Mouse (Mus musculus): ENCODE data around the gene Stk11. TPM values are rescaled to one million over a fixed set of nuclear protein-coding genes. Genes with fewer than 3 reads are reported as not detected.
A peak's percentile ranks its signal among the peaks of the same experiment; 100 is the strongest.

The Stk11 gene
- polyA plus RNA-seq, 1 experiment from 2014 or later: 16.9 TPM

DNA sequence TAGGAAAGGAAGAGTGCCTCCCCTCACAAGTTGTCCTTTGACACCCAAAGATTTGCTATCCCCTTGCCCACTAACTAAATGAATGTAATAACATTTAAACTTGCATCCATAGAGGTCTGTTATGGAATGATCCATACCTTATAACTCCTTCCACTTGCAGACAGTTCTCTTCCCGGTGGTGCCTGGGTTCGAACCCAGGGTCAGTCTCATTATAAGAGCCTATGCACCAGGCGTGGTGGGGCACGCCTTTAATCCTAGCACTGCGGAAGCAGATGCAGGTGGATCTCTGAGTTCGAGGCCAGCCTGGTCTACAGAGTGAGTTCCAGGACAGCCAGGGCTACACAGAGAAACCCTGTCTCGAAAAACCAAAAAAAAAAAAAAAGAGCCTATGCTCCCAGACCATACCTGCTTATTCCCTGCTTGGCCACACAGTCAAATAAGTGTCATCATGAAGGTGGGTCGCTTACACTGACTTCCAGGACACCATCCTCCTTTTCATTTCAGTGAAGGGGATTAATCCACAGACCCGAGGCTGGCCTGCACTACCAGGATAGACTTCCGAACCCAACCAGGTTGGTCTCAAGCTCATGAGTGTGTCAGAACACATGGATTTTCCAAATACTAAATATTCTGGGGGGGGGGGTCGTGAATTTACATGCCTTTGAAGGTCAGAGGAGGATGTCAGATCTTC lies 24.5 kb downstream of the Stk11 start:
- Histone ChIP-seq H3K36me3 (peaks cover 24% of the 10 kb centered on the region), H3K27ac (replicated peaks) (peak overlapping the region; percentile 97), H3K9me3 (replicated peaks) (no peaks in the 10 kb centered on the region), H3K4me1 (peaks cover 72% of the 10 kb centered on the region), H3K4me2 (peak overlapping the region; percentile 89), H3K4me3 (replicated peaks) (peak overlapping the region; percentile 79; the same call in 1 of the 2 replicates), H3K27me3 (replicated peaks) (no peaks in the 10 kb centered on the region), H3K9ac (replicated peaks) (no peak overlapping the region)
- WGBS: 82% methylated on average over 11 of the region's 11 CpGs
- ATAC-seq (ENCODE audit: low FRiP score): no peak

DNA sequence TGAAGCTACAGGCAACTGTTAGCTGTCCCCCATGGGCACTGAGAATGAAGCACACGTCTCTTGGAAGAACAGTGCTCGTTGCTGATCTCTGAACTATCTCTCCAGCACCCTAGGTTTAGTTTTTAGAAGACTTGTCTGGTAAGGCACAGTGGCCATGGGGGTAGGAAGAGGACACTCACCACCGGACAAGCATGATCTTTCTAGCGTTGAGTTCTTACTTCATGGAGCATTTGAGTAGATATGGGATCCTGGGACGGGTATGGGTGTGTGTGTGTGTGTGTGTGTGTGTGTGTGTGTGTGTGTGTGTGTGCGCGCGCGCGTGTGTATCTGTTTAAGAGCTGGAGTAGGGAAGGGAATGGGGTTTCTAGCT lies 25.0 kb downstream of the Stk11 start, which contains the start of gene Cbarp:
Gene Cbarp (minus strand): TSS at position 170 of the 370 bp plus-strand sequence.
- Histone ChIP-seq H3K27me3 (replicated peaks) (no peaks in the 10 kb centered on the region), H3K9me3 (replicated peaks) (no peaks in the 10 kb centered on the region), H3K27ac (replicated peaks) (peak within 1 kb of the TSS; percentile 97), H3K4me3 (replicated peaks) (peak within 1 kb of the TSS; percentile 79), H3K4me1 (peaks cover 77% of the 10 kb centered on the region), H3K9ac (replicated peaks) (peak within 1 kb of the TSS; percentile 41), H3K4me2 (peak within 1 kb of the TSS; percentile 89), H3K36me3 (peaks cover 23% of the 10 kb centered on the region)
- no peak for ATAC-seq (ENCODE audit: low FRiP score)
- 75% methylated on average over 10 of the region's 10 CpGs for WGBS

DNA sequence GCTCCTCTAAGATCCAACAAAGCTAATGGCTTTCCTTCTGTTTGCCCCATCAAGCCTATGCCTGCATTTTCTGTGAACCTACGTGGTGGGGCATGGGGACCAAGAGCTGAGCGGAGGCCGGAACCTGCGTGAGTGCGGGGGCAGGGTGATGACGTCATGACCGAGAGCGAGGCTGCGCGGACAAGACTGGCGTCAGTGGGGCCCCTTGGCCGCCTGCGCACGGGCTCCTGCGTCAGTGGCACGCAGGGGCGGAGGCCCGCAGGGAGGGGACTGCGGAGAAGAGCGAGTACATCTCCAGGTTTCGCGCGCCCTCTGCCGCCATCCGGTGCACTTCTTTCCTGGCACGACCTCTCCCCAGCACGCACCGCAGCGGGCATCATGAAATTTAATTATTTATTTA lies 25.6 kb downstream of the Stk11 start:
- Histone ChIP-seq H3K4me1 (peaks cover 80% of the 10 kb centered on the region), H3K36me3 (peaks cover 23% of the 10 kb centered on the region), H3K9me3 (replicated peaks) (no peaks in the 10 kb centered on the region), H3K27ac (replicated peaks) (peak overlapping the region; percentile 91), H3K27me3 (replicated peaks) (no peaks in the 10 kb centered on the region), H3K4me2 (peak overlapping the region; percentile 79), H3K9ac (replicated peaks) (peak overlapping the region; percentile 41), H3K4me3 (replicated peaks) (peak overlapping the region; percentile 74)
- under 1% methylated on average over 29 of the region's 29 CpGs for WGBS
- peak; percentile 71 for ATAC-seq (ENCODE audit: low FRiP score)

DNA sequence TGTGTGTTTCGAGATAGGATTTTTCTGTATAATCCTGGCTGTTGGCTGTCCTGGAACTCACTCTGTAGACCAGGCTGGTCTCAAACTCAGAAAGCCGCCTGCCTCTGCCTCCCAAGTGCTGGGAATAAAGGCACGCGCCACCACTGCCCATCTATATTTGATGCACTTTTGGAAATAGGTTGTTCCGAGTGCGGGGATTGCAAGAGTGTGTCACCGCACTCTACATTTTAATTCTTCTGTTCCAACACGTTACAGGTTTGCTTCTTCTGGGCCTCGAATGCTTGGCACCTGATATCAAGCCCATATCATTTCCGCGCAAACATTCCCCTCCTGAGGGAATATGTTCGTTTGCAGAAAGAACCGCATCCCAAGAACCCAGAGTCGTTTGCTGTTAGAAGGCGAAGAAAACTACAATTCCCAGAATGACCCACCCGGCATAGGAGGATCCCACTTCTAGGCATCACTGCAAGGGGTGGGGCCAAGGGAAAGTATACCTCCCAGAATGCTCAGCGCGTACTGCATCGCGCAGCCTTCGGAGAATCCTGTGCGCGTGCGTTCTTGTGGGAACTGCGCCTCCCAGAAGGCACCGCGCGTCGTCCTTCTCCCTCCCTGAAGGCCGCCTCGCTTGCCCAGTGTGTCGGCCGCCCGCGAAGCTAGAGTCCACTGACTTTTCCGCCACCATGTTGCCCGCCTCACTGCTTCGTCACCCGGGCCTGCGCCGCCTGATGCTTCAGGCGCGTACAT lies 26.4 kb downstream of the Stk11 start:
- H3K27ac ChIP-seq (replicated peaks): peak overlapping the region; percentile 91
- ATAC-seq (ENCODE audit: low FRiP score): peak; percentile 86
- H3K9me3 ChIP-seq (replicated peaks): no peaks in the 10 kb centered on the region
- peaks cover 79% of the 10 kb centered on the region for H3K4me1 ChIP-seq
- peak overlapping the region; percentile 74 for H3K4me3 ChIP-seq (replicated peaks)
- WGBS: under 1% methylated on average over 43 of the region's 43 CpGs
- no peaks in the 10 kb centered on the region for H3K27me3 ChIP-seq (replicated peaks)
- H3K9ac ChIP-seq (replicated peaks): peak overlapping the region; percentile 96
- peaks cover 25% of the 10 kb centered on the region for H3K36me3 ChIP-seq
- H3K4me2 ChIP-seq: peak overlapping the region; percentile 79

DNA sequence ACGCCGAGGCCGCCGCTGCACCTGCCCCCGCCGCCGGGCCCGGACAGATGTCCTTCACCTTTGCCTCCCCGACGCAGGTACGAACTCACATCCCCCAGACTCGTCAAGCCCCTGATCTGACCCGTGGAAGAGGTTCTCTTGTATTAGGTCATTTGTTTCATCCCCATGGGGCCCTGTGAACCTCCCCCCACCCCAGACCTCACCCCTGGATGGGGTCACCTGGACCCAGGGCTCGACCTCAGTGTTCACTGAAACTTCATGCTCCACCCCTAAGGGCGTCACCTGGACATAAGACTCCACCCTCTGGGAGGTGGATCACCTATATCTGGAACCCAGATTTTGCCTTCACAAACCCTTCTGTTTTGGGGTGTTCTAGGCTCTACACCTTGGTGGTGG lies 26.9 kb downstream of the Stk11 start:
- 0% methylated on average over 15 of the region's 15 CpGs for WGBS
- no peaks in the 10 kb centered on the region for H3K27me3 ChIP-seq (replicated peaks)
- peaks cover 25% of the 10 kb centered on the region for H3K36me3 ChIP-seq
- H3K27ac ChIP-seq (replicated peaks): peak overlapping the region; percentile 91
- peaks cover 79% of the 10 kb centered on the region for H3K4me1 ChIP-seq
- ATAC-seq (ENCODE audit: low FRiP score): no peak; the same call in 1 of the 2 replicates
- peak overlapping the region; percentile 79 for H3K4me2 ChIP-seq
- H3K4me3 ChIP-seq (replicated peaks): peak overlapping the region; percentile 74
- H3K9ac ChIP-seq (replicated peaks): peak overlapping the region; percentile 96
- H3K9me3 ChIP-seq (replicated peaks): no peaks in the 10 kb centered on the region

DNA sequence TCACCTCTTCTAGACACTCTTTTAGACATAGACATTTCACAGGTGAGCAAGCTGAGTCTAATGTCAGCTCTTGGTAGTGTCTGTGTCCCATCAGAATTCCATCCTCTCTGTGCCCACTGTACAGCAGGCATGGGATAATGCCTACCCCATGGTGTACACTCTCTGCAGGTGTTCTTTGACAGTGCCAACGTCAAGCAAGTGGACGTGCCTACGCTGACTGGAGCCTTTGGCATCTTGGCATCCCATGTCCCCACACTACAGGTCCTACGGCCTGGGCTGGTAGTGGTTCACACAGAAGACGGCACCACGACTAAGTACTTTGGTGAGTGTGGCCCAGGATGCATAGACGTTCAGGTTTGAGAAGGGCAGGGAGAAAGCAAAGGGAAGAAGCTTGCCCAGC lies 28.1 kb downstream of the Stk11 start:
- Histone ChIP-seq H3K27ac (replicated peaks) (no peak overlapping the region), H3K4me3 (replicated peaks) (no peak overlapping the region), H3K4me1 (peaks cover 77% of the 10 kb centered on the region), H3K4me2 (no peak overlapping the region; the same call in 1 of the 2 replicates), H3K9me3 (replicated peaks) (no peaks in the 10 kb centered on the region), H3K36me3 (peaks cover 25% of the 10 kb centered on the region), H3K27me3 (replicated peaks) (no peaks in the 10 kb centered on the region), H3K9ac (replicated peaks) (no peak overlapping the region)
- no peak for ATAC-seq (ENCODE audit: low FRiP score)
- 95% methylated on average over 7 of the region's 7 CpGs for WGBS

DNA sequence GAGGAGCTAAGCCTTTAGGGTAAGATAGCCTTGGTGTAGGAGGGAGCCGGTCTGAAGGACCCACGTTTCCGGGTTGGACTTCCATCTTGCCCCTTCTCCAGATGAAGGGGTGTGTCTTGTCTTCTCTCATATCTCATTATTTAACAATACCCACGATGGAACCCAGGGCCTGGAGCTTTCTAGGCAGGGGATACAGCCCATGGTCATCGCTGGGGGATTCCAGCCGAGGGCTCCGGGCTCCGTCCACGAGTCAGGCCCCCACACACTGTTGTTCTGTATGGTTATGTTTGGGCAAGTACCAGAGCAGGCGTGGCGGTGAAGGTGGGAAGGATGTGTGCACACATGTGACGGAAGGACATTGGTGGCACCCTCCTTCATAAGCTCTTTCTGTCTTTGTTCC lies 28.6 kb downstream of the Stk11 start:
- H3K36me3 ChIP-seq: peaks cover 25% of the 10 kb centered on the region
- H3K27ac ChIP-seq (replicated peaks): no peak overlapping the region
- no peaks in the 10 kb centered on the region for H3K27me3 ChIP-seq (replicated peaks)
- no peaks in the 10 kb centered on the region for H3K9me3 ChIP-seq (replicated peaks)
- H3K4me3 ChIP-seq (replicated peaks): no peak overlapping the region
- H3K4me2 ChIP-seq: no peak overlapping the region
- WGBS: 92% methylated on average over 12 of the region's 12 CpGs
- no peak overlapping the region for H3K9ac ChIP-seq (replicated peaks)
- H3K4me1 ChIP-seq: peaks cover 77% of the 10 kb centered on the region
- no peak for ATAC-seq (ENCODE audit: low FRiP score)

DNA sequence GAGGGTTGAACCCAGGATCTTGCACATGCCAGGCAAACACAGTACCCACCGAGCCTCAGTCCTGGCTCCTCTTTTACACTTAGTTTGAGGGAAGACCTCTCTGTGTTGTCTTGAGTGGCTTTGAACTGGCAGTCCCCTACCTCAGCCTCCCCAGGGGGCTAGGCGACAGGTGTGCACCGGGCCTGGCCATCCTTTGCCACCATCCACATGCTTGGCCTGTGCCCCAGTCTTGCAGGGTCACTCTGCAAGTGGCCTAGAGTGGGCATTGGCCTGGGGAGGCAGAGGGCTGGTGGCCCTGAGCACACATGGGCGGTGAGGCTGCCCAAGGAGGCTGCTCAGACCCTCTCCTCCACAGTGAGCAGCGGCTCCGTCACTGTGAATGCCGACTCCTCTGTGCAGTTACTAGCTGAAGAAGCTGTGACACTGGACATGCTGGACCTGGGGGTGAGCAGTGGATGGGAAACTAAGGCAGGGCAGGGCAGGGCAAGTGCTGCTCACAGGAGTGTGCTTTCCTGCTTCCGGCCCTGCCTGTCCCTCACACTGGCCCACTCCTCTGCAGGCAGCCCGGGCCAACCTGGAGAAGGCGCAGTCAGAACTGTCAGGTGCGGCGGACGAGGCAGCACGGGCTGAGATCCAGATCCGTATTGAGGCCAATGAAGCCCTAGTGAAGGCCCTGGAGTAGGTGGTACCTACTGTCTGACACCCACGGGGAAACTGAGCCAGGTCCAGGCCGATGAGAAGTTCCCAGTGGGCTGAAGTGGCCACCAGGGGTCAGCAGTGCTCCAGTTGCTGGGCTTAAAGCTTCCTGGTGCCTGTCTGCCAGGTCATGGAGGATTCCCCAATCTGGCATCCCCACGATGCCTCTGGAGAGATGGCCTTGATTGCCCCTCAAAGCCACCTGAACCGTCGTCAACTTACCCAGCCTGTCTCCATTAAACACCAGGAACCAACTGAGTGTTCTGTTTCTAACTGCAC lies 29.5 kb downstream of the Stk11 start:
- WGBS: 69% methylated on average over 20 of the region's 20 CpGs
- Histone ChIP-seq H3K27me3 (replicated peaks) (no peaks in the 10 kb centered on the region), H3K4me2 (0 out of 2 replicates have a peak overlapping the region, but pooled peaks have one; percentile 4), H3K4me3 (replicated peaks) (no peak overlapping the region), H3K36me3 (peaks cover 25% of the 10 kb centered on the region), H3K27ac (replicated peaks) (no peak overlapping the region), H3K4me1 (peaks cover 69% of the 10 kb centered on the region), H3K9me3 (replicated peaks) (no peaks in the 10 kb centered on the region), H3K9ac (replicated peaks) (peak overlapping the region; percentile 11; the same call in 1 of the 2 replicates)
- no peak for ATAC-seq (ENCODE audit: low FRiP score)

DNA sequence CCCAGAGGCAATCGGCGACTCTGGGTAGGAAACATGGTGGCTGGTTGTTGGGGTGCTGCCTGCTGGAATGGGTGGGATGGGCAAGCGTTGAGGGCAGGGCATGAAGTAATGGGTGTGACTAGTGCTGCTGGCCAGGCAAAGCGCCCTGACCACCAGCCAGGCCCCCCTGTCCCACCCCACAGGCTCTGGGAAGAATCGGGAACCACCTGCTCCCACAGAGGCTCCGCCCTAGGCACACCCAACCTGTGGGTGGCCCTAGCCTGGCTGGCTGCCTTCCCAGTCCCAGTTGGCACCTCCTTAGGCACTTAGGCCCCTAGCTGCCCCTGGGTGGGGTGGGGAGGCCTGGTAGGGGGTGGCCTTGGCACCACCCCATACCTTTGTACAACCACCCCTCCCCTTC lies 30.3 kb downstream of the Stk11 start:
- peaks cover 25% of the 10 kb centered on the region for H3K36me3 ChIP-seq

DNA sequence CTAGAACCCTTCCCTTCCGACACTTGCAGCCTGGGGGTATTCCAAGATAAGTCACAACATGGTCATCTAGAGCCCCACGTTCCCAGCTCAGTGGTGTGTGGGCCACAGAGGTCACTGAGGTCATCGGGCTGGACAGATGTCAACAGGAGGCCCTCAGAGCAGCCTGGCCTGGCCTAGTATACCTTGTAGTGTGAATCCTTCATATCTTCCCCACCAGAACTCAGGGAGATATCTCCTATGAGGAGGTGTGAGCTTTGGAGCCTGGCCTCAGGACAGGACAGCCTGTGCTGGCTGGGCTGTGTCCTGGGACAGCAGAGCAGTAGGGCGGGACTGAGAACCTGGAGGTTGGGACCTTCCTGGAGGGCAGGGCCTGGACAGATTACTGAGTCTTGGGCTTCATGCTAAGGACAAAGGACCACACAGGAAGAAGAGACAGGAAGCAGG lies 31.0 kb downstream of the Stk11 start:
- Histone ChIP-seq H3K4me2 (no peak overlapping the region), H3K9me3 (replicated peaks) (no peaks in the 10 kb centered on the region), H3K9ac (replicated peaks) (peak overlapping the region; percentile 15; the same call in 1 of the 2 replicates), H3K27me3 (replicated peaks) (no peaks in the 10 kb centered on the region), H3K4me3 (replicated peaks) (no peak overlapping the region), H3K36me3 (peaks cover 25% of the 10 kb centered on the region), H3K27ac (replicated peaks) (peak overlapping the region; percentile 100; the same call in 1 of the 2 replicates), H3K4me1 (peaks cover 60% of the 10 kb centered on the region)
- no peak for ATAC-seq (ENCODE audit: low FRiP score)
- 82% methylated on average over 4 of the region's 4 CpGs for WGBS

More for the DNA sequence above, 30.3 kb downstream of the Stk11 start:
- no peak for ATAC-seq (ENCODE audit: low FRiP score)
- Histone ChIP-seq H3K4me3 (replicated peaks) (no peak overlapping the region), H3K9ac (replicated peaks) (peak overlapping the region; percentile 11; the same call in 1 of the 2 replicates), H3K4me2 (0 out of 2 replicates have a peak overlapping the region, but pooled peaks have one; percentile 4), H3K27me3 (replicated peaks) (no peaks in the 10 kb centered on the region), H3K4me1 (peaks cover 65% of the 10 kb centered on the region), H3K27ac (replicated peaks) (no peak overlapping the region), H3K9me3 (replicated peaks) (no peaks in the 10 kb centered on the region)
- WGBS: 77% methylated on average over 6 of the region's 6 CpGs
